Comparison of ENCODE assay signal across 17 mouse cellular contexts in genomic region chr12:99298851-99299600, GRCm38 (mm10).
DNase-seq lines count a peak whose midpoint lies in the region; ATAC-seq and TF ChIP-seq lines count a peak whose summit lies in the region.
"Had no signal": no experiment of that assay in that cellular context is flagged by ENCODE, and none has a peak within 500 bp of the region (broad histone marks: within the 10 kb centered on the region; RNA-seq: fewer than 3 reads in every experiment).

No protein-coding gene starts in this region.

- H3K4me2 ChIP-seq in forebrain, embryonic 13.5 days, result peak overlapping the region; percentile 27
- H3K4me2 ChIP-seq: heart, embryonic 12.5 days; limb, embryonic 12.5 days; stomach, embryonic 15.5 days had no signal

- peaks cover 83% of the 10 kb centered on the region for H3K27me3 ChIP-seq in E14TG2a.4 (ENCODE audit: insufficient read depth, low read length)
- no peaks in the 10 kb centered on the region for H3K27me3 ChIP-seq in forebrain, embryonic 13.5 days
- H3K27me3 ChIP-seq: CH12.LX; heart, embryonic 12.5 days; limb, embryonic 12.5 days; stomach, embryonic 15.5 days had no signal

- ATAC-seq in forebrain, embryonic 13.5 days, result peak; percentile 28; the same call in 1 of the 2 replicates
- ATAC-seq: liver, postnatal 0 days had no signal

- H3K27ac ChIP-seq in forebrain, embryonic 13.5 days, result peak overlapping the region; percentile 74
- H3K27ac ChIP-seq: kidney, postnatal 0 days; limb, embryonic 12.5 days; stomach, embryonic 15.5 days had no signal

- WGBS in forebrain, embryonic 13.5 days, result 15% methylated on average over 12 of the region's 12 CpGs

- no peaks in the 10 kb centered on the region for H3K9me3 ChIP-seq in E14TG2a.4 (ENCODE audit: low read length)
- H3K9me3 ChIP-seq in forebrain, embryonic 13.5 days (replicated peaks), result no peaks in the 10 kb centered on the region
- H3K9me3 ChIP-seq: heart, embryonic 12.5 days; limb, embryonic 12.5 days; stomach, embryonic 15.5 days had no signal

- H3K4me3 ChIP-seq in E14TG2a.4 (replicated peaks; ENCODE audit: low read length), result peak overlapping the region; percentile 27; the same call in 1 of the 2 replicates
- no peak overlapping the region for H3K4me3 ChIP-seq in forebrain, embryonic 13.5 days
- H3K4me3 ChIP-seq: erythroblast, embryonic 14.5 days; heart, embryonic 12.5 days; limb, embryonic 12.5 days; stomach, embryonic 15.5 days had no signal

- peak; percentile 47 for DNase-seq in ES-CJ7 (ENCODE audit: low read depth, low spot score)
- DNase-seq in mesoderm, embryonic 11.5 days (ENCODE audit: low read depth, low spot score), result peak; percentile 23
- no peak for DNase-seq in urinary bladder, adult 2 months (ENCODE audit: low spot score)
- DNase-seq in spleen, postnatal 36 days (ENCODE audit: low spot score in 2 of 2), result no peak
- DNase-seq in left cerebral cortex, adult 11 months (ENCODE audit: low spot score), result no peak
- no peak for DNase-seq in lung, adult 18-20 months
- DNase-seq: cerebellum, adult 11 months; liver, postnatal 0 days; right cerebral cortex, postnatal 25 days had no signal

- H3K4me1 ChIP-seq in E14TG2a.4 (replicated peaks; ENCODE audit: low read depth, low read length), result peaks cover 66% of the 10 kb centered on the region
- H3K4me1 ChIP-seq in forebrain, embryonic 13.5 days, result peaks cover 61% of the 10 kb centered on the region

- 0 out of 2 replicates have a peak overlapping the region, but pooled peaks have one; percentile 28 for H3K9ac ChIP-seq in forebrain, embryonic 13.5 days
- H3K9ac ChIP-seq: heart, embryonic 12.5 days; limb, embryonic 12.5 days; liver, postnatal 0 days; stomach, embryonic 15.5 days had no signal

- no peak for TF ChIP-seq CTCF in E14TG2a.4 (conservative IDR thresholded peaks at IDR 0.05; ENCODE audit: low read length)

- 0 out of 2 replicates have a peak, but pooled peaks cover 8% of the 10 kb centered on the region for H3K36me3 ChIP-seq in E14TG2a.4 (ENCODE audit: insufficient read depth, low read length)
- H3K36me3 ChIP-seq in forebrain, embryonic 13.5 days (ENCODE audit: poor library complexity, severe bottlenecking), result no peaks in the 10 kb centered on the region
- H3K36me3 ChIP-seq: heart, embryonic 12.5 days; limb, embryonic 12.5 days; stomach, embryonic 15.5 days had no signal

Comparison
In these comparisons a context has a peak if more than half of its experiments do, and no peak if none do; other contexts are left out.
1. DNase-seq: peak in ES-CJ7 (single experiment) and mesoderm, embryonic 11.5 days (single experiment); none in urinary bladder, adult 2 months (single experiment), spleen, postnatal 36 days (0 of 2), left cerebral cortex, adult 11 months (single experiment) and lung, adult 18-20 months (0 of 2).